Mouse (Mus musculus) embryonic facial prominence, embryonic 15.5 days (tissue): ENCODE measurements around the gene Gm6096. TPM values are rescaled to one million over a fixed set of nuclear protein-coding genes. Genes with fewer than 3 reads are reported as not detected.

Experiments
- ATAC-seq: fragments of 200-750 bp; cut with Nextera tagmentation; 2 replicates; pipeline ENCODE4 v1.8.0; 2017; ENCODE audit warnings: low read depth, moderate TSS enrichment; ENCODE audit not compliant: insufficient number of reproducible peaks, low FRiP score, low TSS enrichment
- H3K27ac ChIP-seq: fragments of 300-500 bp; sonication (generic); replicated peaks from 2 replicates; pipeline ENCODE4 v1.5.1; 2015; ENCODE audit warnings: mild to moderate bottlenecking, inconsistent platforms
- H3K27me3 ChIP-seq: fragments of 300-500 bp; sonication (generic); 2 replicates; pipeline ENCODE4 v1.6.1; 2015; ENCODE audit warnings: inconsistent platforms
- H3K36me3 ChIP-seq: fragments of 300-500 bp; sonication (generic); 2 replicates; pipeline ENCODE4 v1.6.1; 2015; ENCODE audit warnings: mild to moderate bottlenecking, inconsistent platforms
- H3K4me1 ChIP-seq: fragments of 300-500 bp; sonication (generic); 2 replicates; pipeline ENCODE4 v1.6.1; 2015; ENCODE audit warnings: inconsistent platforms
- H3K4me2 ChIP-seq: fragments of 300-500 bp; sonication (generic); replicated peaks from 2 replicates; pipeline ENCODE4 v1.6.1; 2015; ENCODE audit warnings: mild to moderate bottlenecking, inconsistent platforms
- H3K4me3 ChIP-seq: fragments of 300-500 bp; sonication (generic); replicated peaks from 2 replicates; pipeline ENCODE4 v1.5.1; 2015; ENCODE audit warnings: mild to moderate bottlenecking, inconsistent platforms
- H3K9ac ChIP-seq: fragments of 300-500 bp; sonication (generic); 2 replicates; pipeline ENCODE4 v1.6.1; 2015; ENCODE audit warnings: inconsistent platforms
- H3K9me3 ChIP-seq: fragments of 300-500 bp; sonication (generic); replicated peaks from 2 replicates; pipeline ENCODE4 v1.6.1; 2016; ENCODE audit warnings: inconsistent platforms
- WGBS: fragments of 180-500 bp; shearing (Covaris S2); methylation state at CpG from one replicate; pipeline ENCODE4 v1.1.7; 2015; 5-methylcytosine and 5-hydroxymethylcytosine counted together
- polyA plus RNA-seq: library from polyadenylated mRNA; unstranded; fragments of >200 nt; fragmentation: Nextera tagmentation; extraction: Ambion mirVana; gene quantifications from 2 replicates; pipeline ENCODE4 v1.2.1, GENCODE M21; 2015

The Gm6096 gene
- polyA plus RNA-seq, 1 experiment from 2014 or later = not detected

GRCm38 (mm10) chr7:34272465-34272864 is 21.6 kb downstream of the Gm6096 start:
- Histone ChIP-seq H3K4me3 (no peak overlapping the region), H3K27me3 (no peaks in the 10 kb centered on the region), H3K36me3 (no peaks in the 10 kb centered on the region; the same call in 1 of the 2 replicates), H3K27ac (no peak overlapping the region), H3K9me3 (no peaks in the 10 kb centered on the region), H3K9ac (no peak overlapping the region), H3K4me1 (peaks cover 8% of the 10 kb centered on the region; the same call in 1 of the 2 replicates), H3K4me2 (no peak overlapping the region)
- 51% methylated on average over 4 of the region's 4 CpGs for WGBS
- ATAC-seq = no peak

GRCm38 (mm10) chr7:34276066-34276465 is 25.2 kb downstream of the Gm6096 start:
- Histone ChIP-seq H3K27ac (no peak overlapping the region), H3K4me2 (no peak overlapping the region), H3K9ac (no peak overlapping the region), H3K27me3 (no peaks in the 10 kb centered on the region), H3K36me3 (no peaks in the 10 kb centered on the region; the same call in 1 of the 2 replicates), H3K4me1 (no peaks in the 10 kb centered on the region), H3K9me3 (no peaks in the 10 kb centered on the region), H3K4me3 (no peak overlapping the region)
- WGBS = 95% methylated on average over 3 of the region's 3 CpGs
- ATAC-seq = no peak

GRCm38 (mm10) chr7:34277656-34278055 is 26.8 kb downstream of the Gm6096 start:
- no peak for ATAC-seq
- Histone ChIP-seq H3K27me3 (no peaks in the 10 kb centered on the region), H3K27ac (no peak overlapping the region), H3K9ac (no peak overlapping the region), H3K4me1 (no peaks in the 10 kb centered on the region), H3K36me3 (no peaks in the 10 kb centered on the region; the same call in 1 of the 2 replicates), H3K4me2 (no peak overlapping the region), H3K9me3 (no peaks in the 10 kb centered on the region), H3K4me3 (no peak overlapping the region)
- 93% methylated on average over 2 of the region's 2 CpGs for WGBS

GRCm38 (mm10) chr7:34290450-34291151 is 39.8 kb downstream of the Gm6096 start:
- Histone ChIP-seq H3K4me3 (no peak overlapping the region), H3K4me2 (no peak overlapping the region), H3K9me3 (no peaks in the 10 kb centered on the region), H3K4me1 (no peaks in the 10 kb centered on the region), H3K9ac (no peak overlapping the region), H3K27me3 (no peaks in the 10 kb centered on the region), H3K36me3 (no peaks in the 10 kb centered on the region), H3K27ac (peak overlapping the region; percentile 40; the same call in 1 of the 2 replicates)
- no peak for ATAC-seq

GRCm38 (mm10) chr7:34291265-34291664 is 40.4 kb downstream of the Gm6096 start:
- ATAC-seq = no peak
- no peaks in the 10 kb centered on the region for H3K9me3 ChIP-seq
- 67% methylated on average over 1 of the region's 1 CpGs for WGBS
- H3K36me3 ChIP-seq = no peaks in the 10 kb centered on the region
- no peak overlapping the region for H3K4me2 ChIP-seq
- H3K4me1 ChIP-seq = no peaks in the 10 kb centered on the region
- peak overlapping the region; percentile 40; the same call in 1 of the 2 replicates for H3K27ac ChIP-seq
- no peak overlapping the region for H3K4me3 ChIP-seq
- H3K27me3 ChIP-seq = no peaks in the 10 kb centered on the region
- H3K9ac ChIP-seq = no peak overlapping the region

- Histone ChIP-seq H3K27me3 (no peaks in the 10 kb centered on the region), H3K4me1 (no peaks in the 10 kb centered on the region), H3K27ac (no peak overlapping the region), H3K4me3 (no peak overlapping the region), H3K4me2 (no peak overlapping the region), H3K9me3 (no peaks in the 10 kb centered on the region), H3K9ac (no peak overlapping the region), H3K36me3 (no peaks in the 10 kb centered on the region)
- ATAC-seq = no peak
- 94% methylated on average over 2 of the region's 2 CpGs for WGBS
These were observed 41.8 kb downstream of the Gm6096 start for GRCm38 (mm10) chr7:34292633-34293032.

- WGBS = 92% methylated on average over 3 of the region's 3 CpGs
- Histone ChIP-seq H3K4me3 (no peak overlapping the region), H3K9me3 (no peaks in the 10 kb centered on the region), H3K27ac (no peak overlapping the region), H3K4me2 (no peak overlapping the region), H3K36me3 (no peaks in the 10 kb centered on the region), H3K4me1 (no peaks in the 10 kb centered on the region), H3K9ac (no peak overlapping the region), H3K27me3 (no peaks in the 10 kb centered on the region)
- ATAC-seq = no peak
These were observed 45.3 kb downstream of the Gm6096 start for GRCm38 (mm10) chr7:34296124-34296523.

GRCm38 (mm10) chr7:34298818-34299217 is 48.0 kb downstream of the Gm6096 start:
- no peaks in the 10 kb centered on the region for H3K27me3 ChIP-seq
- ATAC-seq = no peak
- H3K9ac ChIP-seq = no peak overlapping the region
- no peak overlapping the region for H3K4me2 ChIP-seq
- H3K4me3 ChIP-seq = no peak overlapping the region
- H3K4me1 ChIP-seq = no peaks in the 10 kb centered on the region
- H3K36me3 ChIP-seq = peaks cover 6% of the 10 kb centered on the region
- H3K9me3 ChIP-seq = no peaks in the 10 kb centered on the region
- H3K27ac ChIP-seq = no peak overlapping the region
- 79% methylated on average over 2 of the region's 2 CpGs for WGBS

Other genes starting within 250 kb of the Gm6096 start
- gene Scgb2b27, start 237.1 kb upstream of the Gm6096 start, polyA plus RNA-seq = not detected in 2 replicates
- not detected in 2 replicates for gene Scgb1b27, start 229.6 kb upstream of the Gm6096 start, polyA plus RNA-seq
- not detected in 2 replicates for gene Scgb1b30, start 155.6 kb upstream of the Gm6096 start, polyA plus RNA-seq
- gene Wtip, start 117.8 kb upstream of the Gm6096 start, polyA plus RNA-seq = 6.8 and 7.4 TPM in 2 replicates
- gene Uba2, start 81.4 kb upstream of the Gm6096 start, polyA plus RNA-seq = 187 and 188 TPM in 2 replicates
- gene Pdcd2l, start 54.4 kb upstream of the Gm6096 start, polyA plus RNA-seq = 56.9 and 60.8 TPM in 2 replicates
- 277 and 278 TPM in 2 replicates for gene Gpi1, start 20.7 kb upstream of the Gm6096 start, polyA plus RNA-seq
- 25.8 and 26.8 TPM in 2 replicates for gene 4931406P16Rik, start 62.5 kb downstream of the Gm6096 start, polyA plus RNA-seq
- gene Lsm14a, start 142.3 kb downstream of the Gm6096 start, polyA plus RNA-seq = 90.3 and 95.4 TPM in 2 replicates